Mouse (Mus musculus): ENCODE data around the gene Ube2c. TPM values are rescaled to one million over a fixed set of nuclear protein-coding genes. Genes with fewer than 3 reads are reported as not detected.
"Not testable (repeated sequence)": the region's sequence is repeated elsewhere in the genome, so short reads cannot be mapped to it uniquely, and the experiment has no call there.

Ube2c gene
- polyA plus RNA-seq, 1 experiment = 3.0 TPM

DNA sequence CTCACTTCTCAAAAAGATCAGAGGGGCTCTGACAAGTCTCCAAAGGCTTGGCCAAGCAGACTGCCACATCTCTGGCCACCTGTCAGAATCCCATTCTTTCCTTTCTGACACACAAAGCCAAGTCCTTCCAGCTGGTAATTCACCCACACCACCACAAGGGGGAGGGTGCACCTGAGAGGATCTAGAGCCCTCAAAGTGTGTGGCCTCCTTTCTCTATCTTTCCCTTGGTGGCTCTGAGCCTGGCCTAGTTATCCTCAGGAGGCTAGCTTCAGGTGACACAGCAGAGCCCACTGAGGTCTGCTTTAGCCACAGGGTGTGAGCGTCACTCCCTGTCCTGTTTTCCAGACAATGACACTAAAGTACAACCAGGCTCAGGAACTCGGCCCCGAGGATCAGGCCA, 23.5 kb downstream of the Ube2c start:
- H3K27ac ChIP-seq (ENCODE audit: insufficient read depth, low read length) = no peak overlapping the region
- H3K4me3 ChIP-seq (ENCODE audit: insufficient read depth, low read length) = no peak overlapping the region
- H3K4me1 ChIP-seq (ENCODE audit: control insufficient read depth, insufficient read depth, low read length) = no peaks in the 10 kb centered on the region
- TF ChIP-seq CTCF (IDR thresholded peaks at IDR 0.05; ENCODE audit: extremely low read depth, insufficient read depth, low read length) = peak; percentile 58
- no peak for TF ChIP-seq POLR2A (IDR thresholded peaks at IDR 0.05; ENCODE audit: extremely low read depth, insufficient read depth, low read length)

DNA sequence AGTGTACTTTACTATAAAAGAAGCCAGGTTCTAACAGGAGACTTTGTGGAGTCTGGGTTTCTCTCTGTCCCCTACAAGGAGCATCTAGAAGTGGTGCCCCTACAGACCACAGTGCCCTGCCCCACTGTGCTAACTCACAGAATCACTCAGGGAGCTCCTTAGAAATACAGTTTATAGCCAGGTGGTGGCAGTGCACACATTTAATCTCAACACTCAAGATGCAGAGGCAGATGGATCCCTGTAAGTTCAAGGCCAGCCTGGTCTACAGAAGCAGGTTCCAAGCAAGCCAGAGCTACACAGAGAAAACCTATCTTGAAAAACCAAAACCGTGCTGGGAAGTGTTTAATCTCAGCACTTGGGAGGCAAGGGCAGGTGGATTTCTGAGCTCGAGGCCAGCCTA, 24.1 kb downstream of the Ube2c start:
- Histone ChIP-seq H3K4me3 (ENCODE audit: insufficient read depth, low read length) (no peak overlapping the region), H3K27ac (ENCODE audit: insufficient read depth, low read length) (no peak overlapping the region), H3K4me1 (ENCODE audit: control insufficient read depth, insufficient read depth, low read length) (no peaks in the 10 kb centered on the region)
- TF ChIP-seq POLR2A (IDR thresholded peaks at IDR 0.05; ENCODE audit: extremely low read depth, insufficient read depth, low read length) (no peak), CTCF (IDR thresholded peaks at IDR 0.05; ENCODE audit: extremely low read depth, insufficient read depth, low read length) (0 out of 2 replicates have a peak, but pooled peaks have one; percentile 8)

GRCm38 (mm10) chr2:164794293-164794692, 24.6 kb downstream of the Ube2c start:
- Histone ChIP-seq H3K27ac (ENCODE audit: insufficient read depth, low read length) (no peak overlapping the region), H3K4me3 (ENCODE audit: insufficient read depth, low read length) (no peak overlapping the region), H3K4me1 (ENCODE audit: control insufficient read depth, insufficient read depth, low read length) (no peaks in the 10 kb centered on the region)
- TF ChIP-seq CTCF (IDR thresholded peaks at IDR 0.05; ENCODE audit: extremely low read depth, insufficient read depth, low read length) = peak; percentile 88
- no peak for TF ChIP-seq POLR2A (IDR thresholded peaks at IDR 0.05; ENCODE audit: extremely low read depth, insufficient read depth, low read length)

DNA sequence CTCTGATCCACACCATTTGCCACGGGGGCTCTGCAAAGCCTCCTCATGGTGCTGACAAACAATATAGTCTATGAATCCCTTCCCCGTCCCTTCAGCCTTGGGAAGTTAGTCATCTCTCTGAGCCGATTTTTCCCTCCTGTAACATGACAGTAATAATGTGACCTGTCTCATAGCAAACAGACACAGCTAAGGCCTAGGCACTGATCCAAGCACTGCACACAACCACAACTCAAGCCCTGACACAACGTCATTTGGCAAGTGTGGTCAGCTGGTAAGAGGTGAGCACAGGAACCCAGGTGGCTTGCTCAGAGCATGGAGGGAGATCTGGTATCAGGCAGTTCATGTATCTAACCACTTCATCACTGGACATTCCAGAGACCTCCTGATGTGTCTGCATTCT, 26.2 kb downstream of the Ube2c start:
- no peak for TF ChIP-seq POLR2A (IDR thresholded peaks at IDR 0.05; ENCODE audit: extremely low read depth, insufficient read depth, low read length)
- no peak for TF ChIP-seq CTCF (IDR thresholded peaks at IDR 0.05; ENCODE audit: extremely low read depth, insufficient read depth, low read length)
- H3K4me3 ChIP-seq (ENCODE audit: insufficient read depth, low read length) = no peak overlapping the region

GRCm38 (mm10) chr2:164798554-164798953, 28.9 kb downstream of the Ube2c start:
- H3K4me3 ChIP-seq (ENCODE audit: insufficient read depth, low read length); H3K4me1 ChIP-seq (ENCODE audit: control insufficient read depth, insufficient read depth, low read length); H3K27ac ChIP-seq (ENCODE audit: insufficient read depth, low read length): not testable (repeated sequence)

More for the DNA sequence above, 26.2 kb downstream of the Ube2c start:
- no peak overlapping the region for H3K27ac ChIP-seq (ENCODE audit: insufficient read depth, low read length)
- H3K4me1 ChIP-seq (ENCODE audit: control insufficient read depth, insufficient read depth, low read length) = no peaks in the 10 kb centered on the region

DNA sequence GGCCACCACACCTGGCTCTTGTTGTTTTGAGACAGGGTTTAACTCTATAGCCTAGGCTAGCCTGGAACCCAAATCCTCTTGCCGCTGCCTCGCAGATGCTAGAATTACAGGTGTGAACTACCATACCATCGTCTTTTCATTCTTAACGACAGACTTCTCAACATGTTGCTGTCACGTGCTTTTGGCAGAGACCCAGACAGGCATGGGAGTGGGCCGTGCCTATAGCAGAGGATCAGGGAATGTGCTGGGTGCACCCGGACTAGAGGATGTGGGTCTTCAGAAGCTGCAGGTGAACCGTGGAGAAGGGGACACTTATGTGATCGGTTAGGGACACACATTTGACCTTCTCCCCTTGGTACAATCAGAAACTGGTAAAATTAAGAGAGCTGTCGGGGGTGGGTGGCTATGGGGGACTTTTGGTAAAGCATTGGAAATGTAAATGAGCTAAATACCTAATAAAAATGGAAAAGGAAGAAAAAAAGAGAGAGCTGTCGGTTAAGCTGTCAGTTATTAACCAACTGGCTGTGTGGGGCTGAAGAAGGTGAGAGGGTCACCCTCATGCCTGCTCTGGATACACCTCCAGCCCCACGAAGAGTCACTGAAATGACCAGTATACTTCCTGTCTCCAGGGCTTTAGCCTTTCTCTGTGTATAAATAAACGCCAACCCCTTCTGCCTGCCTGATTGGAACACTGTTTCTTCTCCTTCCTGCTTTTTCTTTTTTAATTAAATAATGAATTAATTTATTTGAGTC, 30.7 kb downstream of the Ube2c start:
- Histone ChIP-seq H3K4me3 (ENCODE audit: insufficient read depth, low read length) (no peak overlapping the region), H3K27ac (ENCODE audit: insufficient read depth, low read length) (no peak overlapping the region), H3K4me1 (ENCODE audit: control insufficient read depth, insufficient read depth, low read length) (peaks cover 3% of the 10 kb centered on the region; the same call in 1 of the 2 replicates)
- no peak for TF ChIP-seq CTCF (IDR thresholded peaks at IDR 0.05; ENCODE audit: extremely low read depth, insufficient read depth, low read length)
- TF ChIP-seq POLR2A (IDR thresholded peaks at IDR 0.05; ENCODE audit: extremely low read depth, insufficient read depth, low read length) = no peak

GRCm38 (mm10) chr2:164803201-164803920, 33.7 kb downstream of the Ube2c start:
- Histone ChIP-seq H3K4me1 (ENCODE audit: control insufficient read depth, insufficient read depth, low read length) (peaks cover 3% of the 10 kb centered on the region), H3K4me3 (ENCODE audit: insufficient read depth, low read length) (peak overlapping the region; percentile 84; the same call in 1 of the 2 replicates), H3K27ac (ENCODE audit: insufficient read depth, low read length) (no peak overlapping the region)
- TF ChIP-seq POLR2A (IDR thresholded peaks at IDR 0.05; ENCODE audit: extremely low read depth, insufficient read depth, low read length) (no peak), CTCF (IDR thresholded peaks at IDR 0.05; ENCODE audit: extremely low read depth, insufficient read depth, low read length) (no peak)

DNA sequence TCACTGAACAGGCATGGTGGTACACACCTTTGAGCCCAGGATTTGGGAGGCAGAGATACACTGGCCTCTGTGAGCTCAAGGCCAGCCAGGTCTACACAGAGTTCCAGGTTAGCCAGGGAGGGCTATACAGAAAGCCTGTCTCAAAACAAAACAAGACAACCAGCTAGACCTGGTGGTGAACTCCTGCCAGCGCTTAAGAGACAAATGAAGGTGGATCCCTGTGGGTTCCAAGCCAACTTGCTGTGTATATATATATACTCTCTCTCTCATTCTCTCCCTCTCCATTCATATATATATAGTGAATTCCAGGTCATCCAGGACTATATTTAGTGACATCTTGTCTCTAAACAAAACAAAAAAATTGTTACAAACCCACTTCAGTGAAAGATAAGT, 34.2 kb downstream of the Ube2c start:
- Histone ChIP-seq H3K4me1 (ENCODE audit: control insufficient read depth, insufficient read depth, low read length) (peaks cover 3% of the 10 kb centered on the region), H3K4me3 (ENCODE audit: insufficient read depth, low read length) (peak overlapping the region; percentile 84), H3K27ac (ENCODE audit: insufficient read depth, low read length) (no peak overlapping the region)
- TF ChIP-seq POLR2A (IDR thresholded peaks at IDR 0.05; ENCODE audit: extremely low read depth, insufficient read depth, low read length) = no peak
- TF ChIP-seq CTCF (IDR thresholded peaks at IDR 0.05; ENCODE audit: extremely low read depth, insufficient read depth, low read length) = no peak

DNA sequence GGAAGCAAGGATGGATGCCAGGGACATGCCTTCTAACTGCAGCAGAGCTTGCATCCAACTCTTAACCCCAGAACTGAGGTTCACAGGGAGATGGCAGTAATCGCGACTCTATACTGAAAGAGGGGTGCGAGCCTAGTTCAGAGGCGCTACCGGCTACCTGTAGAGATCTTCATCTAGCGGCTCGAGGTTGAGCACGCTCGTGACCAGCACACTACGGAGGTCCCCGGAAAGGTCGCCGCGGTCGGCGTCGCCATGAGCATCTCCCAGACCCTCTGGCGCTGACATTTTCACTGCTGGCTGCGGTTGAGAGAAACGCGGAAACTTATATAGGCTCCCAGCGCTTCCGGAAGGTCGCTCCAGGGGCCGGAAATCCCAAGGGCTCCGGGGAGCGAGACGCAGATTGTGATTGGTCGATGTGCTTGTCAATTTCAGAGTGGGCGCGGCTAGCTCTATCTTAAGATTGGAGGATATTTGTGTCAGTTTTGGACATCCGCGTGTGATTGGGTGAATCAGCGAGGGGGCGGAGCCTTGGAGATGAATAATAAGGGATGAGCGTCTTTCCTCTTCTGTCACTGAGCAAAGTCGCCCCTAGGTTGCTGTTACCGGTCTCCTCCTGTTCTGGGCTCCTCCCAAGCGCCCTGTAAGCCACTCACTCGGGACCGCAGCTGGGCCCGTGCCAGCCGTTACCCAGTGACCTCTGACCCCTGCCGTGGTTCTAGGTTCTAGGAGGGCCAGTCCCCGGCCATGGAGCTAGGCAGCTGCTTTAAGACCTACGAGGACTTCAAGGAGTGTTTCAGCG, 35.0 kb downstream of the Ube2c start, which contains the start of the genes Acot8 and Zswim3:
Gene Acot8, minus strand, starts transcription at position 350 of the 799 bp plus-strand sequence.
Gene Zswim3, plus strand, starts transcription at position 566 of the 799 bp plus-strand sequence.
- Histone ChIP-seq H3K4me1 (ENCODE audit: control insufficient read depth, insufficient read depth, low read length) (peaks cover 3% of the 10 kb centered on the region), H3K27ac (ENCODE audit: insufficient read depth, low read length) (no peak within 1 kb of the TSS), H3K4me3 (ENCODE audit: insufficient read depth, low read length) (peak within 1 kb of the TSS; percentile 84)
- TF ChIP-seq POLR2A (IDR thresholded peaks at IDR 0.05; ENCODE audit: extremely low read depth, insufficient read depth, low read length) (peak; percentile 98), CTCF (IDR thresholded peaks at IDR 0.05; ENCODE audit: extremely low read depth, insufficient read depth, low read length) (no peak)
